Mouse (Mus musculus) limb, embryonic 14.5 days (tissue): Measurements from ENCODE around the gene Fam169b. TPM values are rescaled to one million over a fixed set of nuclear protein-coding genes. Genes with fewer than 3 reads are reported as not detected.

Source experiments
- ATAC-seq: fragments of 200-750 bp; cut with Nextera tagmentation; 2 replicates; pipeline ENCODE4 v1.8.0; 2017; ENCODE audit warnings: low read depth, moderate number of reproducible peaks, moderate TSS enrichment; ENCODE audit not compliant: low FRiP score
- DNase-seq: peaks from one replicate; pipeline ENCODE4 v3.0.0-alpha.2; 2015; ENCODE audit warnings: low spot score
- H3K27ac ChIP-seq: fragments of 300-500 bp; sonication (generic); replicated peaks from 2 replicates; pipeline ENCODE4 v1.5.1; 2014; ENCODE audit warnings: low read depth, mild to moderate bottlenecking, low read length, moderate library complexity, mixed read lengths
- H3K27me3 ChIP-seq: fragments of 300-500 bp; sonication (generic); 2 replicates; pipeline ENCODE4 v1.6.1; 2014; ENCODE audit warnings: low read length, mixed read lengths; ENCODE audit not compliant: control insufficient read depth, insufficient read depth
- H3K36me3 ChIP-seq: fragments of 300-500 bp; sonication (generic); 2 replicates; pipeline ENCODE4 v1.6.1; 2014; ENCODE audit warnings: mild to moderate bottlenecking, low read length, moderate library complexity, mixed read lengths; ENCODE audit not compliant: control insufficient read depth, insufficient read depth
- H3K4me1 ChIP-seq: fragments of 300-500 bp; sonication (generic); 2 replicates; pipeline ENCODE4 v1.6.1; 2014; ENCODE audit warnings: antibody characterized with exemption, low read length, mixed read lengths; ENCODE audit not compliant: control insufficient read depth, insufficient read depth
- H3K4me2 ChIP-seq: fragments of 300-500 bp; sonication (generic); replicated peaks from 2 replicates; pipeline ENCODE4 v1.6.1; 2014; ENCODE audit warnings: low read depth, mild to moderate bottlenecking, low read length, moderate library complexity; ENCODE audit not compliant: severe bottlenecking
- H3K4me3 ChIP-seq: fragments of 300-500 bp; sonication (generic); replicated peaks from 2 replicates; pipeline ENCODE4 v1.5.1; 2014; ENCODE audit warnings: low read length
- H3K9ac ChIP-seq: fragments of 300-500 bp; sonication (generic); 2 replicates; pipeline ENCODE4 v1.6.1; 2014; ENCODE audit warnings: mild to moderate bottlenecking, low read depth, low read length, moderate library complexity; ENCODE audit not compliant: severe bottlenecking
- H3K9me3 ChIP-seq: fragments of 300-500 bp; sonication (generic); 2 replicates; pipeline ENCODE4 v1.6.1; 2016; ENCODE audit warnings: low read length; ENCODE audit not compliant: control insufficient read depth
- POLR2A ChIP-seq: fragments of 200-500 bp; IDR thresholded peaks from 2 replicates; pipeline ENCODE4 v1.8.0; 2012; ENCODE audit warnings: inconsistent platforms, mild to moderate bottlenecking, moderate library complexity, borderline replicate concordance; ENCODE audit not compliant: insufficient read depth, insufficient read length; ENCODE audit errors: extremely low read depth
- WGBS: fragments of 180-500 bp; shearing (Covaris S2); extraction: QIAGEN DNeasy Blood & Tissue Kit; methylation state at CpG from one replicate; pipeline ENCODE4 v1.1.7; 2014; 5-methylcytosine and 5-hydroxymethylcytosine counted together
- polyA plus RNA-seq, 2 experiments: library from polyadenylated mRNA; depleted of rRNA in 1 of 2; stranded (reverse) in 1 of 2; unstranded in 1 of 2; fragments of >200 nt; fragmentation: Nextera tagmentation in 1 of 2; extraction: Ambion mirVana in 1 of 2; gene quantifications; 2 replicates each; pipeline versions ENCODE4 v1.2.1 to v1.2.3; 2012 to 2014

The Fam169b gene
- polyA plus RNA-seq, 2 experiments = 1.0 to 1.9 TPM

DNA sequence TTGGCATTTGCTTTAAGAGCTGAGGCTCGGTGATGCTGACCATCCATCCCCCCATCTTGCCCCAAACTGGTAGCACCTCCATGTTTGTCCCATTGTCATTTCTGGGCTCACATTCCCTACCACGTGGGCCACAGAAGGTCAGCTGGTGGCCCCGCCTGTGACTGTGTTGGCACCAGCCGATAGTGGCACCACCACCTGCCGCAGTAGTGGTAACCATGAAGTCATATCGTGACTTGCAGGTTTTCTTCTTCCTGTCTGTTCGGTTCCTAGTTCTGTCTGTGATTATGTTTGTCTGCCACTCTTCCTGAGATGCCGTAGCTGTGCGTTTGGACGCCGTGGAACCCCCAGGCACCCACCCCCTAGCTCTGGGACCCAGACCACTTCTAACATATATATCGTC lies 95.3 kb downstream of the Fam169b start:
- no peak for DNase-seq
- no peak for ATAC-seq
- TF ChIP-seq POLR2A = no peak
- H3K27me3 ChIP-seq = peaks cover 20% of the 10 kb centered on the region; the same call in 1 of the 2 replicates
- no peak overlapping the region for H3K27ac ChIP-seq
- no peak overlapping the region for H3K4me2 ChIP-seq
- H3K4me3 ChIP-seq = no peak overlapping the region
- H3K9ac ChIP-seq = no peak overlapping the region
- no peaks in the 10 kb centered on the region for H3K4me1 ChIP-seq
- H3K9me3 ChIP-seq = no peaks in the 10 kb centered on the region
- H3K36me3 ChIP-seq = no peaks in the 10 kb centered on the region
- 83% methylated on average over 12 of the region's 12 CpGs for WGBS

DNA sequence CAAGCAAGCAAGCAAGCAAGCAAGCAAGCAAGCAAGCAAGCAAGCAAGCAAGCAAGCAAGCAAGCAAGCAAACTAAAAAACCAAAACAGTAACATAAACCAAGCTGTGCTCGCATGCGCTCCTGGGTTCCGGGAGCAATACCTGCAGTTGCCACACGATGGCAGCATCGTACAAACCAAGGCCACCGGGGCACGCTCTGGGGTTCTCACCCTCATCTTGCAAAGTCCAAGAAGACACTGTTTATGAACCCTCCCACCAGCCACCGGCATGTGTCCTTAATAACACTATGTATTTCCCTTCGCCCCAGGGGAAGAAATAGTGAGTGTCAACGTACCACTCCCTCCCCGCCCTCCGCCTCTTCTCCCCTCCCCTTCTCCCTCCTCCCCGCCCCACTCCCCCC lies 96.1 kb downstream of the Fam169b start:
- Histone ChIP-seq H3K4me2 (peak overlapping the region; percentile 44), H3K36me3 (no peaks in the 10 kb centered on the region), H3K27me3 (peaks cover 20% of the 10 kb centered on the region; the same call in 1 of the 2 replicates), H3K9ac (no peak overlapping the region), H3K4me1 (no peaks in the 10 kb centered on the region), H3K27ac (no peak overlapping the region), H3K4me3 (peak overlapping the region; percentile 33), H3K9me3 (no peaks in the 10 kb centered on the region)
- WGBS = 0% methylated on average over 12 of the region's 13 CpGs
- ATAC-seq (peak; percentile 36; the same call in 1 of the 2 replicates), DNase-seq (peak; percentile 79)
- no peak for TF ChIP-seq POLR2A

DNA sequence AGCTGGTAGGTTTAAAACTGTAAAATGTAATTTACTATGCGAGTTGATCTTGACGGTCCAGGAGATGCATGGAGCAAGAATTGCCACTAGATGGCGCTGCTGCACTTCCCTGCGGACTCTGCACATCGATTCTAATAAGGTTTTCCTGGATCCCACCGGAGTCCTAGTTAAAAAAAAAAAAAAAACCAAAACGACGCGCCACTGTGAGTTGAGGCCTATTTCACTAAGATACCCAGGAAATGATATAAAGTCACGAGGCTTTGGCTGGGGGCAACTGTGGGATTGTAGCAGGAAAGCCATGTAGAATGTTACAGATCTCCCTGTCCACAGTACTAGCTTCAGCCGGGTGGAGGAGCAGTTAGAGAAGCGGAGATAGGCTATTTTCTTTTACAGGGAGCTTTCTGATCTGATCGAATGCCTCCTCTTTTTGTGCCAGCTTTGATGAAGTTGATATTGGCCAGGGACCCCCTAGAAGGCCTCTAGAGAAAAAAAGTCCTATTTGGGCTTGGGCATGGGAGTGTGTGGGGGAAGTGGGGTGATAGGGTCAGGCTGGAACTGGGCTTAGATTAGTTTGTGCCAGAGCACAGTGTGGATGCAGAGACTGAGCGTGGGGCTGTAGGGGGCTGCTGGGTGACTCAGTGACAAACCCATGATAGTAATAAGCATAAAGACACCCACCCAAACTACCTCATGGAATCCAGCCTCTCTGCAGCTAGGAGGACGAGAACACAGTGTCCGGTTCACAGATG lies 100.6 kb downstream of the Fam169b start:
- ATAC-seq (peak; percentile 78), DNase-seq (peak; percentile 89)
- H3K27me3 ChIP-seq = 0 out of 2 replicates have a peak, but pooled peaks cover 20% of the 10 kb centered on the region
- H3K36me3 ChIP-seq = no peaks in the 10 kb centered on the region
- WGBS = 15% methylated on average over 16 of the region's 16 CpGs
- no peak for TF ChIP-seq POLR2A
- H3K27ac ChIP-seq = no peak overlapping the region
- peaks cover 4% of the 10 kb centered on the region; the same call in 1 of the 2 replicates for H3K4me1 ChIP-seq
- H3K4me2 ChIP-seq = peak overlapping the region; percentile 43
- H3K4me3 ChIP-seq = peak overlapping the region; percentile 7; the same call in 1 of the 2 replicates
- H3K9me3 ChIP-seq = no peaks in the 10 kb centered on the region
- no peak overlapping the region for H3K9ac ChIP-seq

DNA sequence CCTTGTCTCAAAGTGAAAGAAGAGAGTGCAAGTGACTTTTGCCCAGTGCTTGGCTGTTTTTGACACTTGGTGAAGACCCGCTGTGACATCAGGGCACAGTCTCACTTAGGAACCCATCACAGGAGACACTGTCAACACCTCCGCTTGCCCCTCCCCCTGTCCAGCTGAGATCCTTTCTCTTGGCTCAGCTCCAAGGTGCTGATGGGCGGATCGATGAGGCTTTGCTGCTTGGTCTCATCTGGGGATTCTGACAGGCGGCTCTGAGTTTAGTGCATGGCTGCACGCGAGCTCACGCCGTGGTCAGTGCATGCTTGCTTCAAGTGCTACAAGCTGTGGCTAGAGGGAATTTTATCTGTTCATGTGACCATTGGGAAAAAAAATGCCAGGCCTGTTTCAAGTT lies 108.5 kb downstream of the Fam169b start:
- H3K9ac ChIP-seq = no peak overlapping the region
- no peak for TF ChIP-seq POLR2A
- no peak overlapping the region for H3K4me3 ChIP-seq
- ATAC-seq (no peak), DNase-seq (no peak)
- H3K9me3 ChIP-seq = no peaks in the 10 kb centered on the region
- no peak overlapping the region; the same call in 1 of the 2 replicates for H3K4me2 ChIP-seq
- peaks cover 8% of the 10 kb centered on the region; the same call in 1 of the 2 replicates for H3K4me1 ChIP-seq
- WGBS = 21% methylated on average over 9 of the region's 9 CpGs
- H3K27me3 ChIP-seq = no peaks in the 10 kb centered on the region
- no peak overlapping the region for H3K27ac ChIP-seq
- no peaks in the 10 kb centered on the region for H3K36me3 ChIP-seq

DNA sequence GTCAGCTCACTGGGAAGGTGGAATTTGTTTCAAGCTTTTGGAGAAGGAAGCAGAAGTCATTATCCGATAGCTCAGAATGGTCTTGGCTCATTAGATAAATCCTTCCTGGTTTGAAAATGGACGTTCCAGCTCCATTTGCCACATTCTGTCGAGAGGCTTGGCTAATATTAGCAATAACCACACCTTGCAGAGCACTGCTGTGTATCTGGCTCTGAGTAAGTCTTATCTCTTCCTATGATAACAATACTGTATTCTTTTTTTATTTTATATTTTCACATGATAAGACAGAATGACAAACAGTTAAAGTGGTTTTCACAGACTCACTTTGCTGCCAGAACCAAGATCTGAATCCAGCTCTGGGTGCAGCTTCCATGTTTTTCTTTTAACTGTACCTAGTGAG lies 113.1 kb downstream of the Fam169b start:
- no peak for TF ChIP-seq POLR2A
- no peaks in the 10 kb centered on the region for H3K27me3 ChIP-seq
- ATAC-seq (no peak), DNase-seq (no peak)
- peaks cover 4% of the 10 kb centered on the region; the same call in 1 of the 2 replicates for H3K4me1 ChIP-seq
- H3K4me2 ChIP-seq = no peak overlapping the region
- H3K27ac ChIP-seq = no peak overlapping the region
- H3K9ac ChIP-seq = no peak overlapping the region
- no peaks in the 10 kb centered on the region for H3K36me3 ChIP-seq
- no peak overlapping the region for H3K4me3 ChIP-seq
- WGBS = 80% methylated on average over 3 of the region's 3 CpGs
- no peaks in the 10 kb centered on the region for H3K9me3 ChIP-seq
